Mouse (Mus musculus): ENCODE measurements around the gene Unc13d. TPM values are rescaled to one million over a fixed set of nuclear protein-coding genes. Genes with fewer than 3 reads are reported as not detected.
"Not testable (repeated sequence)": the region's sequence is repeated elsewhere in the genome, so short reads cannot be mapped to it uniquely, and the experiment has no call there.

Unc13d gene
- polyA plus RNA-seq, 1 experiment from 2014 or later = 1.3 TPM

GRCm38 (mm10) chr11:116021328-116022220 is 56.2 kb downstream of the Unc13d start:
- Histone ChIP-seq H3K4me2 (replicated peaks; ENCODE audit: low read depth, low read length) (no peak overlapping the region), H3K4me3 (ENCODE audit: low read depth, low read length) (no peak overlapping the region), H3K36me3 (ENCODE audit: control insufficient read depth, insufficient read depth, low read length) (no peaks in the 10 kb centered on the region), H3K27me3 (ENCODE audit: control insufficient read depth, insufficient read depth, low read length) (no peaks in the 10 kb centered on the region), H3K9ac (ENCODE audit: low read depth, low read length) (no peak overlapping the region), H3K9me3 (ENCODE audit: control insufficient read depth, low read length) (no peaks in the 10 kb centered on the region), H3K27ac (ENCODE audit: low read depth, low read length) (no peak overlapping the region), H3K4me1 (replicated peaks; ENCODE audit: control insufficient read depth, insufficient read depth, low read length) (no peaks in the 10 kb centered on the region)
- WGBS = 88% methylated on average over 6 of the region's 6 CpGs
- no peak for ATAC-seq (ENCODE audit: low FRiP score)
- peak; percentile 48 for DNase-seq (ENCODE audit: low spot score)

GRCm38 (mm10) chr11:116020519-116020922 is 57.2 kb downstream of the Unc13d start:
- ATAC-seq (ENCODE audit: low FRiP score) (no peak), DNase-seq (ENCODE audit: low spot score) (peak; percentile 54)
- H3K4me3 ChIP-seq (ENCODE audit: low read depth, low read length) = no peak overlapping the region
- no peaks in the 10 kb centered on the region for H3K36me3 ChIP-seq (ENCODE audit: control insufficient read depth, insufficient read depth, low read length)
- H3K4me2 ChIP-seq (replicated peaks; ENCODE audit: low read depth, low read length) = no peak overlapping the region
- no peak overlapping the region for H3K9ac ChIP-seq (ENCODE audit: low read depth, low read length)
- H3K9me3 ChIP-seq (ENCODE audit: control insufficient read depth, low read length) = no peaks in the 10 kb centered on the region
- H3K4me1 ChIP-seq (replicated peaks; ENCODE audit: control insufficient read depth, insufficient read depth, low read length) = no peaks in the 10 kb centered on the region
- no peaks in the 10 kb centered on the region for H3K27me3 ChIP-seq (ENCODE audit: control insufficient read depth, insufficient read depth, low read length)
- H3K27ac ChIP-seq (ENCODE audit: low read depth, low read length) = no peak overlapping the region
- 67% methylated on average over 1 of the region's 1 CpGs for WGBS

GRCm38 (mm10) chr11:116019976-116020411 is 57.8 kb downstream of the Unc13d start:
- no peak overlapping the region for H3K9ac ChIP-seq (ENCODE audit: low read depth, low read length)
- DNase-seq (ENCODE audit: low spot score) (peak; percentile 57), ATAC-seq (ENCODE audit: low FRiP score) (no peak)
- 78% methylated on average over 2 of the region's 2 CpGs for WGBS
- H3K36me3 ChIP-seq (ENCODE audit: control insufficient read depth, insufficient read depth, low read length) = no peaks in the 10 kb centered on the region
- H3K27ac ChIP-seq (ENCODE audit: low read depth, low read length) = no peak overlapping the region
- H3K4me1 ChIP-seq (replicated peaks; ENCODE audit: control insufficient read depth, insufficient read depth, low read length) = no peaks in the 10 kb centered on the region
- H3K4me3 ChIP-seq (ENCODE audit: low read depth, low read length) = no peak overlapping the region
- H3K4me2 ChIP-seq (replicated peaks; ENCODE audit: low read depth, low read length) = no peak overlapping the region
- H3K9me3 ChIP-seq (ENCODE audit: control insufficient read depth, low read length) = no peaks in the 10 kb centered on the region
- no peaks in the 10 kb centered on the region for H3K27me3 ChIP-seq (ENCODE audit: control insufficient read depth, insufficient read depth, low read length)

GRCm38 (mm10) chr11:116019360-116019791 is 58.4 kb downstream of the Unc13d start:
- Histone ChIP-seq H3K4me1 (replicated peaks; ENCODE audit: control insufficient read depth, insufficient read depth, low read length) (no peaks in the 10 kb centered on the region), H3K27ac (ENCODE audit: low read depth, low read length) (no peak overlapping the region), H3K9me3 (ENCODE audit: control insufficient read depth, low read length) (no peaks in the 10 kb centered on the region), H3K4me3 (ENCODE audit: low read depth, low read length) (no peak overlapping the region), H3K4me2 (replicated peaks; ENCODE audit: low read depth, low read length) (no peak overlapping the region), H3K27me3 (ENCODE audit: control insufficient read depth, insufficient read depth, low read length) (no peaks in the 10 kb centered on the region), H3K36me3 (ENCODE audit: control insufficient read depth, insufficient read depth, low read length) (no peaks in the 10 kb centered on the region), H3K9ac (ENCODE audit: low read depth, low read length) (no peak overlapping the region)
- whole genome bisulfite sequencing = 48% methylated on average over 1 of the region's 1 CpGs
- no peak for ATAC-seq (ENCODE audit: low FRiP score)
- peak; percentile 41 for DNase-seq (ENCODE audit: low spot score)

- not testable (repeated sequence) for H3K9me3 ChIP-seq (ENCODE audit: control insufficient read depth, low read length); ATAC-seq (ENCODE audit: low FRiP score); DNase-seq (ENCODE audit: low spot score); H3K4me1 ChIP-seq (replicated peaks; ENCODE audit: control insufficient read depth, insufficient read depth, low read length); H3K4me2 ChIP-seq (replicated peaks; ENCODE audit: low read depth, low read length); H3K9ac ChIP-seq (ENCODE audit: low read depth, low read length); H3K27me3 ChIP-seq (ENCODE audit: control insufficient read depth, insufficient read depth, low read length); H3K4me3 ChIP-seq (ENCODE audit: low read depth, low read length); H3K27ac ChIP-seq (ENCODE audit: low read depth, low read length); H3K36me3 ChIP-seq (ENCODE audit: control insufficient read depth, insufficient read depth, low read length)
- 90% methylated on average over 4 of the region's 4 CpGs for WGBS
Observed at GRCm38 (mm10) chr11:116018867-116019266, 58.9 kb downstream of the Unc13d start.

- Histone ChIP-seq H3K4me3 (ENCODE audit: low read depth, low read length) (no peak overlapping the region), H3K4me2 (replicated peaks; ENCODE audit: low read depth, low read length) (no peak overlapping the region), H3K9me3 (ENCODE audit: control insufficient read depth, low read length) (no peaks in the 10 kb centered on the region), H3K27ac (ENCODE audit: low read depth, low read length) (no peak overlapping the region), H3K36me3 (ENCODE audit: control insufficient read depth, insufficient read depth, low read length) (no peaks in the 10 kb centered on the region), H3K9ac (ENCODE audit: low read depth, low read length) (no peak overlapping the region), H3K4me1 (replicated peaks; ENCODE audit: control insufficient read depth, insufficient read depth, low read length) (no peaks in the 10 kb centered on the region), H3K27me3 (ENCODE audit: control insufficient read depth, insufficient read depth, low read length) (no peaks in the 10 kb centered on the region)
- no peak for ATAC-seq (ENCODE audit: low FRiP score)
- WGBS = 23% methylated on average over 6 of the region's 6 CpGs
- peak; percentile 58 for DNase-seq (ENCODE audit: low spot score)
Observed at GRCm38 (mm10) chr11:116018106-116018505, 59.7 kb downstream of the Unc13d start.

GRCm38 (mm10) chr11:116014821-116015220 is 62.9 kb downstream of the Unc13d start:
- Histone ChIP-seq H3K36me3 (ENCODE audit: control insufficient read depth, insufficient read depth, low read length) (no peaks in the 10 kb centered on the region), H3K9me3 (ENCODE audit: control insufficient read depth, low read length) (no peaks in the 10 kb centered on the region), H3K4me1 (replicated peaks; ENCODE audit: control insufficient read depth, insufficient read depth, low read length) (no peaks in the 10 kb centered on the region; the same call in 1 of the 2 replicates), H3K4me3 (ENCODE audit: low read depth, low read length) (no peak overlapping the region), H3K4me2 (replicated peaks; ENCODE audit: low read depth, low read length) (no peak overlapping the region), H3K9ac (ENCODE audit: low read depth, low read length) (no peak overlapping the region), H3K27me3 (ENCODE audit: control insufficient read depth, insufficient read depth, low read length) (no peaks in the 10 kb centered on the region), H3K27ac (ENCODE audit: low read depth, low read length) (no peak overlapping the region)
- ATAC-seq (ENCODE audit: low FRiP score) (no peak), DNase-seq (ENCODE audit: low spot score) (no peak)
- 72% methylated on average over 8 of the region's 8 CpGs for WGBS

- peak; percentile 80 for ATAC-seq (ENCODE audit: low FRiP score)
- peak within 1 kb of the TSS; percentile 58 for H3K4me3 ChIP-seq (ENCODE audit: low read depth, low read length)
- H3K36me3 ChIP-seq (ENCODE audit: control insufficient read depth, insufficient read depth, low read length) = no peaks in the 10 kb centered on the region
- no peaks in the 10 kb centered on the region for H3K9me3 ChIP-seq (ENCODE audit: control insufficient read depth, low read length)
- H3K4me1 ChIP-seq (replicated peaks; ENCODE audit: control insufficient read depth, insufficient read depth, low read length) = no peaks in the 10 kb centered on the region; the same call in 1 of the 2 replicates
- DNase-seq (ENCODE audit: low spot score) = peak; percentile 89
- H3K27me3 ChIP-seq (ENCODE audit: control insufficient read depth, insufficient read depth, low read length) = no peaks in the 10 kb centered on the region
- H3K27ac ChIP-seq (ENCODE audit: low read depth, low read length) = peak within 1 kb of the TSS; percentile 51
- H3K9ac ChIP-seq (ENCODE audit: low read depth, low read length) = peak within 1 kb of the TSS; percentile 75
- H3K4me2 ChIP-seq (replicated peaks; ENCODE audit: low read depth, low read length) = peak within 1 kb of the TSS; percentile 86
- under 1% methylated on average over 45 of the region's 55 CpGs for WGBS
Observed at GRCm38 (mm10) chr11:116012262-116012947, 65.4 kb downstream of the Unc13d start, which contains the start of gene Galk1. Gene Galk1, minus strand, starts transcription at chr11:116012719.

Data from hindbrain, embryonic 11.5 days (tissue).